ENCODE assay signal across 8 mouse cellular contexts in genomic region chr7:89843533-89843932, GRCm38 (mm10). TPM values are rescaled to one million over a fixed set of nuclear protein-coding genes. Genes with fewer than 3 reads are reported as not detected.
A peak's percentile ranks its signal among the peaks of the same experiment; 100 is the strongest.
DNase-seq lines count a peak whose midpoint lies in the region; ATAC-seq and TF ChIP-seq lines count a peak whose summit lies in the region.

No protein-coding gene starts in this region.

- no peak overlapping the region for H3K4me3 ChIP-seq in E14TG2a.4 (replicated peaks; ENCODE audit: low read length)
- H3K4me3 ChIP-seq in stomach, postnatal 0 days (ENCODE audit: low read depth, low read length), result no peak overlapping the region

- H3K27ac ChIP-seq in stomach, postnatal 0 days (replicated peaks), result no peak overlapping the region

- peak; percentile 81 for TF ChIP-seq CTCF in E14TG2a.4 (conservative IDR thresholded peaks at IDR 0.05; ENCODE audit: low read length)
- TF ChIP-seq CTCF in stomach, postnatal 0 days (IDR thresholded peaks at IDR 0.05; ENCODE audit: low read depth), result peak; percentile 79

- H3K36me3 ChIP-seq in E14TG2a.4 (ENCODE audit: insufficient read depth, low read length), result no peaks in the 10 kb centered on the region
- H3K36me3 ChIP-seq in stomach, postnatal 0 days (ENCODE audit: control insufficient read depth, insufficient read depth, low read length), result no peaks in the 10 kb centered on the region

- 33% methylated on average over 6 of the region's 6 CpGs for WGBS in stomach, postnatal 0 days

- H3K9me3 ChIP-seq in E14TG2a.4 (ENCODE audit: low read length), result no peaks in the 10 kb centered on the region
- H3K9me3 ChIP-seq in stomach, postnatal 0 days (ENCODE audit: control insufficient read depth, low read length), result no peaks in the 10 kb centered on the region

- H3K4me2 ChIP-seq in stomach, postnatal 0 days (replicated peaks; ENCODE audit: low read depth), result no peak overlapping the region

- no peak for TF ChIP-seq EP300 in stomach, postnatal 0 days (optimal IDR thresholded peaks at IDR 0.05)

- peaks cover 4% of the 10 kb centered on the region; the same call in 1 of the 2 replicates for H3K27me3 ChIP-seq in E14TG2a.4 (ENCODE audit: insufficient read depth, low read length)
- H3K27me3 ChIP-seq in stomach, postnatal 0 days (ENCODE audit: control insufficient read depth, insufficient read depth, low read length), result no peaks in the 10 kb centered on the region

- no peak for ATAC-seq in stomach, postnatal 0 days (ENCODE audit: low FRiP score, low TSS enrichment)

- peak; percentile 39 to 63 for DNase-seq in cerebellum, postnatal 25 days
- DNase-seq in cerebellum, adult 8-10 months, result no peak
- DNase-seq in left cerebral cortex, postnatal 4 days, result peak; percentile 35
- no peak for DNase-seq in left cerebral cortex, postnatal 14 days (ENCODE audit: low spot score in 2 of 2)
- DNase-seq in forelimb bud, embryonic 11.5 days (ENCODE audit: low read depth, low spot score), result peak; percentile 32
- peak; percentile 63 for DNase-seq in stomach, postnatal 0 days (ENCODE audit: low spot score)
- no peak for DNase-seq in yolk sac, embryonic 10.5 days (ENCODE audit: low spot score)

- intact Hi-C loops in left cerebral cortex, postnatal 4 days (cut with DNase I), result loop anchor here (10.0 kb wide), 1 partner anchor 339 kb away; no protein-coding TSS in a partner anchor
- intact Hi-C loops in left cerebral cortex, postnatal 14 days (cut with DNase I), result loop anchor here (10.0 kb wide), 1 partner anchor 369 kb away; no protein-coding TSS in a partner anchor

- H3K9ac ChIP-seq in stomach, postnatal 0 days (ENCODE audit: low read length), result no peak overlapping the region

- peaks cover 2% of the 10 kb centered on the region; the same call in 1 of the 2 replicates for H3K4me1 ChIP-seq in E14TG2a.4 (replicated peaks; ENCODE audit: low read depth, low read length)
- no peaks in the 10 kb centered on the region for H3K4me1 ChIP-seq in stomach, postnatal 0 days (replicated peaks; ENCODE audit: control insufficient read depth, insufficient read depth)

RNA-seq across cellular contexts. Expression of gene Ccdc81, which starts 59.9 kb away (rescaled TPM):
- total RNA-seq in left cerebral cortex, postnatal 4 days (2021), result under 1 TPM; 0.40 to 0.56 TPM
- total RNA-seq in left cerebral cortex, postnatal 14 days (2021), result under 1 TPM; 0.15 to 0.42 TPM
- polyA plus RNA-seq in stomach, postnatal 0 days (2015; fragmentation: Nextera tagmentation; extraction: Ambion mirVana), result 0.04 and 0.05 TPM in 2 replicates

Comparison
In these comparisons a context has a peak if more than half of its experiments do, and no peak if none do; other contexts are left out.
1. DNase-seq: peak in cerebellum, postnatal 25 days (2 of 2), left cerebral cortex, postnatal 4 days (single experiment), forelimb bud, embryonic 11.5 days (single experiment) and stomach, postnatal 0 days (single experiment); none in cerebellum, adult 8-10 months (single experiment), left cerebral cortex, postnatal 14 days (0 of 2) and yolk sac, embryonic 10.5 days (single experiment).